ENCODE assay signal across 9 mouse cellular contexts in the genomic region with DNA sequence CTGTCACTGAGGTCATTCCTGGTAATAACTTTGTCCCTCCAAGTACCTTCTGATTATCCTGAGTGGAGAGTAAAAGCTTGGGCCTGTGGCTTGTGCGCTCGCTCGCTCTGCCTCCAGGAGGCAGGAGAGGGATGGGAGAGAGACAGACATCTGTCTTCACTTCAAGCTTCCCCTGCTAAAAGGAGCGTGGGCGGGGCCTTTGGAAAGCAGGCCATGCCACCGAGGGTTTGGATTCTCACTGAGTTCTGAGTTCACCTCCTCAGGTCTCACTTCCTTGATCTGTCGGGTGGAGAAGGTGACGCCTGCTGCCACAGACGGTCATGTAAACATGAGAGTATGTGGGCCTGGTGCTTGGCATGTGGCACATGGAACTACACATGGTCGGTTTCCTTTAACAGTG. TPM values are rescaled to one million over a fixed set of nuclear protein-coding genes. Genes with fewer than 3 reads are reported as not detected.
DNase-seq lines count a peak whose midpoint lies in the region; ATAC-seq and TF ChIP-seq lines count a peak whose summit lies in the region.
"Had no signal": no experiment of that assay in that cellular context is flagged by ENCODE, and none has a peak within 500 bp of the region (broad histone marks: within the 10 kb centered on the region; RNA-seq: fewer than 3 reads in every experiment).

No protein-coding gene starts in this region.

- H3K27me3 ChIP-seq in liver, embryonic 12.5 days (replicated peaks), result no peaks in the 10 kb centered on the region
- H3K27me3 ChIP-seq in heart, postnatal 0 days (ENCODE audit: control insufficient read depth, insufficient read depth, low read length), result no peaks in the 10 kb centered on the region
- H3K27me3 ChIP-seq: Patski had no signal

- no peak overlapping the region for H3K27ac ChIP-seq in liver, embryonic 12.5 days
- peak overlapping the region; percentile 69 for H3K27ac ChIP-seq in heart, postnatal 0 days (ENCODE audit: low read depth)

- H3K36me3 ChIP-seq in liver, embryonic 12.5 days, result peaks cover 45% of the 10 kb centered on the region
- no peaks in the 10 kb centered on the region for H3K36me3 ChIP-seq in heart, postnatal 0 days (replicated peaks; ENCODE audit: control insufficient read depth, insufficient read depth, low read length)

- peak; percentile 62 for DNase-seq in embryo, embryonic 10 days (ENCODE audit: low spot score)
- no peak for DNase-seq in embryo, embryonic 9.5 days (ENCODE audit: extremely low spot score)
- peak; percentile 33 for DNase-seq in liver
- DNase-seq in heart, postnatal 0 days (ENCODE audit: low spot score), result peak; percentile 79
- no peak for DNase-seq in urinary bladder, postnatal 10 days (ENCODE audit: low spot score)
- no peak for DNase-seq in frontal cortex, postnatal 25 days (ENCODE audit: low spot score in 2 of 2)

- no peaks in the 10 kb centered on the region for H3K9me3 ChIP-seq in liver, embryonic 12.5 days (replicated peaks)
- H3K9me3 ChIP-seq in heart, postnatal 0 days (replicated peaks; ENCODE audit: control insufficient read depth, low read length), result no peaks in the 10 kb centered on the region

- no peak for ATAC-seq in liver, embryonic 12.5 days
- peak; percentile 59 for ATAC-seq in heart, postnatal 0 days (ENCODE audit: insufficient read depth, low read depth)
- ATAC-seq in monocyte, adult 5-6 weeks (replicated peaks; ENCODE audit: insufficient number of reproducible peaks, low FRiP score, low TSS enrichment, poor library complexity, severe bottlenecking), result peak; percentile 39; the same call in 1 of the 2 replicates
- ATAC-seq: Patski had no signal

- TF ChIP-seq CTCF in heart, postnatal 0 days (IDR thresholded peaks at IDR 0.05; ENCODE audit: low read depth), result peak; percentile 64

- 52% methylated on average over 10 of the region's 10 CpGs for WGBS in liver, embryonic 12.5 days (ENCODE audit: insufficient replicate concordance)
- WGBS in heart, postnatal 0 days, result 31% methylated on average over 10 of the region's 10 CpGs

- H3K4me2 ChIP-seq in liver, embryonic 12.5 days, result no peak overlapping the region
- no peak overlapping the region for H3K4me2 ChIP-seq in heart, postnatal 0 days (ENCODE audit: low read depth, low read length)

- H3K4me3 ChIP-seq in liver, embryonic 12.5 days, result no peak overlapping the region
- H3K4me3 ChIP-seq in heart, postnatal 0 days (ENCODE audit: low read depth, low read length), result no peak overlapping the region

- no peak overlapping the region for H3K9ac ChIP-seq in liver, embryonic 12.5 days
- H3K9ac ChIP-seq in heart, postnatal 0 days (replicated peaks; ENCODE audit: low read depth, low read length), result no peak overlapping the region

- TF ChIP-seq EP300 in heart, postnatal 0 days (IDR thresholded peaks at IDR 0.05; ENCODE audit: low read depth), result no peak

- peaks cover 41% of the 10 kb centered on the region for H3K4me1 ChIP-seq in liver, embryonic 12.5 days
- peaks cover 16% of the 10 kb centered on the region for H3K4me1 ChIP-seq in heart, postnatal 0 days (ENCODE audit: control insufficient read depth, insufficient read depth)

RNA-seq across cellular contexts. Expression of a gene that starts 6.8 kb away (rescaled TPM):
- 11.7 and 12.7 TPM in 2 replicates for polyA plus RNA-seq in liver, embryonic 12.5 days (2016; fragmentation: Nextera tagmentation; extraction: Ambion mirVana)
- total RNA-seq in heart, postnatal 0 days (2014; rRNA removed; ENCODE audit: low replicate concordance), result 10.2 and 11.2 TPM in 2 replicates
- 6.6 TPM in 2 replicates for polyA plus RNA-seq in heart, postnatal 0 days (2015; fragmentation: Nextera tagmentation; extraction: Ambion mirVana)
- total RNA-seq in monocyte, adult 5-6 weeks (2017), result 1.3 to 5.0 TPM (median 2.7 TPM) in 3 replicates

RNA-seq across cellular contexts. Expression of a gene that starts 44.2 kb away (rescaled TPM):
- 6.7 and 7.0 TPM in 2 replicates for polyA plus RNA-seq in liver, embryonic 12.5 days (2016; fragmentation: Nextera tagmentation; extraction: Ambion mirVana)
- 12.0 and 13.4 TPM in 2 replicates for total RNA-seq in heart, postnatal 0 days (2014; rRNA removed; ENCODE audit: low replicate concordance)
- polyA plus RNA-seq in heart, postnatal 0 days (2015; fragmentation: Nextera tagmentation; extraction: Ambion mirVana), result 5.9 and 7.3 TPM in 2 replicates
- 17.5 to 37.6 TPM (median 22.9 TPM) in 3 replicates for total RNA-seq in monocyte, adult 5-6 weeks (2017)

Comparison
In these comparisons a context has a peak if more than half of its experiments do, and no peak if none do; other contexts are left out.
1. DNase-seq: peak in embryo, embryonic 10 days (single experiment), liver (single experiment) and heart, postnatal 0 days (single experiment); none in embryo, embryonic 9.5 days (single experiment), urinary bladder, postnatal 10 days (single experiment) and frontal cortex, postnatal 25 days (0 of 2).